Comparison of ENCODE assay signal across 26 mouse cellular contexts in genomic region chr9:27424511-27424910, GRCm38 (mm10). TPM values are rescaled to one million over a fixed set of nuclear protein-coding genes. Genes with fewer than 3 reads are reported as not detected.
DNase-seq lines count a peak whose midpoint lies in the region; ATAC-seq and TF ChIP-seq lines count a peak whose summit lies in the region.
"Had no signal": no experiment of that assay in that cellular context is flagged by ENCODE, and none has a peak within 500 bp of the region (broad histone marks: within the 10 kb centered on the region; RNA-seq: fewer than 3 reads in every experiment).

No protein-coding gene starts in this region.

- no peaks in the 10 kb centered on the region for H3K36me3 ChIP-seq in forebrain, embryonic 14.5 days (ENCODE audit: control insufficient read depth, insufficient read depth, low read length)
- no peaks in the 10 kb centered on the region for H3K36me3 ChIP-seq in forebrain, embryonic 13.5 days (ENCODE audit: poor library complexity, severe bottlenecking)
- H3K36me3 ChIP-seq in kidney, postnatal 0 days (ENCODE audit: insufficient read depth, low read length) = no peaks in the 10 kb centered on the region
- H3K36me3 ChIP-seq in lung, embryonic 14.5 days (ENCODE audit: insufficient read depth) = no peaks in the 10 kb centered on the region
- no peaks in the 10 kb centered on the region for H3K36me3 ChIP-seq in limb, embryonic 10.5 days
- H3K36me3 ChIP-seq: forebrain, embryonic 12.5 days; G1E; midbrain, embryonic 10.5 days; neural tube, embryonic 13.5 days had no signal

- 69% methylated on average over 4 of the region's 4 CpGs for WGBS in forebrain, embryonic 14.5 days
- 75% methylated on average over 4 of the region's 4 CpGs for WGBS in forebrain, embryonic 13.5 days
- 67% methylated on average over 4 of the region's 4 CpGs for WGBS in kidney, postnatal 0 days
- WGBS in lung, embryonic 14.5 days = 30% methylated on average over 4 of the region's 4 CpGs
- 69% methylated on average over 4 of the region's 4 CpGs for WGBS in limb, embryonic 10.5 days

- H3K9me3 ChIP-seq in forebrain, embryonic 14.5 days (replicated peaks; ENCODE audit: control insufficient read depth, low read length) = no peaks in the 10 kb centered on the region
- H3K9me3 ChIP-seq in forebrain, embryonic 13.5 days (replicated peaks) = no peaks in the 10 kb centered on the region
- no peaks in the 10 kb centered on the region for H3K9me3 ChIP-seq in kidney, postnatal 0 days (replicated peaks; ENCODE audit: low read length)
- no peaks in the 10 kb centered on the region for H3K9me3 ChIP-seq in lung, embryonic 14.5 days (ENCODE audit: low read depth, low read length)
- no peaks in the 10 kb centered on the region for H3K9me3 ChIP-seq in limb, embryonic 10.5 days (replicated peaks)
- H3K9me3 ChIP-seq: forebrain, embryonic 12.5 days; midbrain, embryonic 10.5 days; neural tube, embryonic 13.5 days had no signal

- ATAC-seq in forebrain, embryonic 14.5 days = no peak
- no peak for ATAC-seq in forebrain, embryonic 13.5 days
- no peak for ATAC-seq in kidney, postnatal 0 days (replicated peaks; ENCODE audit: low FRiP score, low read depth)
- no peak for ATAC-seq in lung, embryonic 14.5 days (ENCODE audit: insufficient read depth)
- ATAC-seq: CD4-positive, CD25-positive, alpha-beta regulatory T cell, adult 4 months had no signal

- H3K27me3 ChIP-seq in forebrain, embryonic 14.5 days (replicated peaks; ENCODE audit: control insufficient read depth, insufficient read depth, low read length) = no peaks in the 10 kb centered on the region
- H3K27me3 ChIP-seq in forebrain, embryonic 13.5 days = no peaks in the 10 kb centered on the region
- H3K27me3 ChIP-seq in kidney, postnatal 0 days (ENCODE audit: insufficient read depth, low read length) = no peaks in the 10 kb centered on the region
- no peaks in the 10 kb centered on the region for H3K27me3 ChIP-seq in lung, embryonic 14.5 days (ENCODE audit: insufficient read depth, low read length)
- no peaks in the 10 kb centered on the region for H3K27me3 ChIP-seq in limb, embryonic 10.5 days (ENCODE audit: low read depth, poor library complexity, severe bottlenecking)
- H3K27me3 ChIP-seq: forebrain, embryonic 12.5 days had no signal

- peak; percentile 24 for DNase-seq in forebrain, embryonic 14.5 days (ENCODE audit: low spot score)
- no peak for DNase-seq in kidney, postnatal 0 days (ENCODE audit: low spot score)
- no peak for DNase-seq in kidney, adult 9 months
- DNase-seq in lung, embryonic 14.5 days = peak; percentile 9
- DNase-seq in lung, adult 18-20 months = no peak
- peak; percentile 13 for DNase-seq in limb, embryonic 10.5 days (ENCODE audit: low spot score)
- DNase-seq in right cerebral cortex, postnatal 25 days = no peak
- DNase-seq: adrenal gland, postnatal 14 days; cerebellum, adult 11-12 months; cerebellum, postnatal 36 days; kidney, adult 11 months; kidney, postnatal 10 days; lung, adult 2 months; right cerebral cortex, adult 18-20 months; thymus, postnatal 36 days had no signal

- H3K4me3 ChIP-seq in forebrain, embryonic 14.5 days (ENCODE audit: low read depth, low read length) = no peak overlapping the region
- H3K4me3 ChIP-seq in forebrain, embryonic 13.5 days = no peak overlapping the region
- H3K4me3 ChIP-seq in kidney, postnatal 0 days (replicated peaks; ENCODE audit: low read depth, low read length) = no peak overlapping the region
- no peak overlapping the region for H3K4me3 ChIP-seq in lung, embryonic 14.5 days (ENCODE audit: low read depth, low read length)
- H3K4me3 ChIP-seq in limb, embryonic 10.5 days = no peak overlapping the region
- H3K4me3 ChIP-seq: forebrain, embryonic 12.5 days; midbrain, embryonic 10.5 days; neural tube, embryonic 13.5 days had no signal

- no peak overlapping the region for H3K27ac ChIP-seq in forebrain, embryonic 14.5 days (ENCODE audit: low read depth, low read length)
- no peak overlapping the region for H3K27ac ChIP-seq in forebrain, embryonic 13.5 days
- H3K27ac ChIP-seq in kidney, postnatal 0 days = no peak overlapping the region
- H3K27ac ChIP-seq in lung, embryonic 14.5 days (ENCODE audit: low read depth) = no peak overlapping the region
- H3K27ac ChIP-seq in limb, embryonic 10.5 days = no peak overlapping the region
- H3K27ac ChIP-seq: forebrain, embryonic 12.5 days; macrophage; midbrain, embryonic 10.5 days; neural tube, embryonic 13.5 days had no signal

- TF ChIP-seq CTCF in kidney, postnatal 0 days (IDR thresholded peaks at IDR 0.05; ENCODE audit: low read depth) = peak; percentile 6; the same call in 1 of the 2 replicates
- TF ChIP-seq CTCF in lung, embryonic 14.5 days (IDR thresholded peaks at IDR 0.05; ENCODE audit: low read depth) = peak; percentile 10; the same call in 1 of the 2 replicates

- H3K4me1 ChIP-seq in forebrain, embryonic 14.5 days (ENCODE audit: control insufficient read depth, insufficient read depth, low read length) = no peaks in the 10 kb centered on the region
- no peaks in the 10 kb centered on the region for H3K4me1 ChIP-seq in forebrain, embryonic 13.5 days
- H3K4me1 ChIP-seq in kidney, postnatal 0 days (replicated peaks; ENCODE audit: insufficient read depth, low read length) = no peaks in the 10 kb centered on the region
- no peaks in the 10 kb centered on the region for H3K4me1 ChIP-seq in lung, embryonic 14.5 days (ENCODE audit: insufficient read depth)
- no peaks in the 10 kb centered on the region for H3K4me1 ChIP-seq in limb, embryonic 10.5 days
- H3K4me1 ChIP-seq: midbrain, embryonic 10.5 days; neural tube, embryonic 13.5 days had no signal

- no peak overlapping the region for H3K4me2 ChIP-seq in forebrain, embryonic 14.5 days (ENCODE audit: low read length)
- no peak overlapping the region for H3K4me2 ChIP-seq in forebrain, embryonic 13.5 days
- H3K4me2 ChIP-seq in kidney, postnatal 0 days (ENCODE audit: low read length) = no peak overlapping the region
- no peak overlapping the region for H3K4me2 ChIP-seq in lung, embryonic 14.5 days
- H3K4me2 ChIP-seq: forebrain, embryonic 12.5 days; liver, embryonic 11.5 days; neural tube, embryonic 13.5 days had no signal

- no peak overlapping the region for H3K9ac ChIP-seq in forebrain, embryonic 14.5 days (ENCODE audit: low read length)
- H3K9ac ChIP-seq in forebrain, embryonic 13.5 days = no peak overlapping the region
- H3K9ac ChIP-seq in kidney, postnatal 0 days (ENCODE audit: low read depth, low read length) = no peak overlapping the region
- H3K9ac ChIP-seq in lung, embryonic 14.5 days = no peak overlapping the region
- H3K9ac ChIP-seq: forebrain, embryonic 12.5 days; neural tube, embryonic 13.5 days had no signal

RNA-seq across cellular contexts. Expression of gene Spata19, which starts 27.9 kb away (rescaled TPM):
- 0.27 TPM in 1 of 2 replicates, not detected in the other for polyA plus RNA-seq in forebrain, embryonic 14.5 days (2014; fragmentation: Nextera tagmentation; extraction: Ambion mirVana)
- not detected in 2 replicates for polyA plus RNA-seq in forebrain, embryonic 13.5 days (2015; fragmentation: Nextera tagmentation; extraction: Ambion mirVana)
- polyA plus RNA-seq in kidney, postnatal 0 days (2015; fragmentation: Nextera tagmentation; extraction: Ambion mirVana) = not detected in 2 replicates
- not detected in 2 replicates for polyA plus RNA-seq in lung, embryonic 14.5 days (2014; fragmentation: Nextera tagmentation; extraction: Ambion mirVana)
- not detected in 2 replicates for polyA plus RNA-seq in limb, embryonic 10.5 days (2016; fragmentation: Nextera tagmentation; extraction: Ambion mirVana)
- polyA plus RNA-seq: CD4-positive, CD25-positive, alpha-beta regulatory T cell, adult 4 months; embryonic facial prominence, embryonic 11.5 days; forebrain, embryonic 12.5 days; G1E; heart, embryonic 14.5 days; limb, embryonic 11.5 days; liver, embryonic 11.5 days; lung, adult 2 months; macrophage; midbrain, embryonic 10.5 days; neural tube, embryonic 13.5 days had no signal

Comparison
In these comparisons a context has a peak if more than half of its experiments do, and no peak if none do; other contexts are left out.
1. DNase-seq: peak in forebrain, embryonic 14.5 days (single experiment), lung, embryonic 14.5 days (single experiment) and limb, embryonic 10.5 days (single experiment); none in kidney, postnatal 0 days (single experiment), kidney, adult 9 months (single experiment), lung, adult 18-20 months (0 of 2) and right cerebral cortex, postnatal 25 days (single experiment).